Mouse (Mus musculus) ovary, postnatal 10 days (tissue): ENCODE data around the gene Surf4.

Source experiments
- DNase-seq: peaks from one replicate; pipeline ENCODE4 v3.0.0; 2022; ENCODE audit warnings: low spot score

The Surf4 gene

GRCm38 (mm10) chr2:26933304-26934055 lies at the start of gene Surf4, which contains the start of gene Stkld1:
Surf4 (minus strand) TSS chr2:26933928.
Stkld1 (plus strand) TSS chr2:26934047.
- peak; percentile 71 for DNase-seq

GRCm38 (mm10) chr2:26980361-26980760 lies 46.6 kb upstream of the Surf4 start:
- no peak for DNase-seq

- no peak for DNase-seq
Measured at GRCm38 (mm10) chr2:26973960-26974359, 40.2 kb upstream of the Surf4 start.

GRCm38 (mm10) chr2:26973116-26973515 lies 39.4 kb upstream of the Surf4 start, which contains the start of gene Adamts13:
Adamts13 (plus strand) TSS chr2:26973416.
- no peak for DNase-seq

GRCm38 (mm10) chr2:26967262-26967661 lies 33.5 kb upstream of the Surf4 start:
- no peak for DNase-seq

GRCm38 (mm10) chr2:26964724-26965370 lies 31.1 kb upstream of the Surf4 start:
- DNase-seq = no peak

- DNase-seq = peak; percentile 94
Measured at GRCm38 (mm10) chr2:26963923-26964723, 30.4 kb upstream of the Surf4 start, which contains the start of gene Rexo4. Rexo4 (minus strand) TSS chr2:26964386.

GRCm38 (mm10) chr2:26960756-26961155 lies 27.0 kb upstream of the Surf4 start:
- DNase-seq = no peak

- DNase-seq = no peak
Measured at GRCm38 (mm10) chr2:26957488-26957859, 23.7 kb upstream of the Surf4 start.

- no peak for DNase-seq
Measured at GRCm38 (mm10) chr2:26956811-26957487, 23.2 kb upstream of the Surf4 start.

GRCm38 (mm10) chr2:26954735-26955395 lies 21.1 kb upstream of the Surf4 start:
- DNase-seq = no peak

- no peak for DNase-seq
Measured at GRCm38 (mm10) chr2:26952866-26953265, 19.1 kb upstream of the Surf4 start.

GRCm38 (mm10) chr2:26952193-26952592 lies 18.5 kb upstream of the Surf4 start:
- no peak for DNase-seq

- DNase-seq = no peak
Measured at GRCm38 (mm10) chr2:26951346-26951905, 17.7 kb upstream of the Surf4 start.

GRCm38 (mm10) chr2:26950411-26950810 lies 16.7 kb upstream of the Surf4 start:
- DNase-seq = no peak

- DNase-seq = no peak
Measured at GRCm38 (mm10) chr2:26943253-26943652, 9.5 kb upstream of the Surf4 start.

- no peak for DNase-seq
Measured at GRCm38 (mm10) chr2:26941539-26941938, 7.8 kb upstream of the Surf4 start.

GRCm38 (mm10) chr2:26936425-26936824 lies 2.7 kb upstream of the Surf4 start:
- DNase-seq = no peak

- DNase-seq = no peak
Measured at GRCm38 (mm10) chr2:26935286-26935685, 1.6 kb upstream of the Surf4 start.

GRCm38 (mm10) chr2:26932473-26933303 lies 1.0 kb downstream of the Surf4 start:
- DNase-seq = peak; percentile 26
